Mouse (Mus musculus): Measurements from ENCODE around the gene Thbs1.

- TF ChIP-seq CTCF (IDR thresholded peaks at IDR 0.05) = no peak
- TF ChIP-seq EP300 (IDR thresholded peaks at IDR 0.05) = no peak
Observed at GRCm38 (mm10) chr2:118160991-118161390, 49.3 kb downstream of the Thbs1 start.

All from lung, postnatal 0 days (tissue).